Mouse (Mus musculus): Measurements from ENCODE around the gene Clrn3.

GRCm38 (mm10) chr7:135465293-135465692 is 63.2 kb downstream of the Clrn3 start:
- TF ChIP-seq CTCF (IDR thresholded peaks at IDR 0.05; ENCODE audit: borderline replicate concordance, extremely low read depth, insufficient read depth, insufficient read length) (no peak), POLR2A (IDR thresholded peaks at IDR 0.05; ENCODE audit: borderline replicate concordance, extremely low read depth, insufficient read depth, insufficient read length, poor library complexity, severe bottlenecking) (no peak)

Data from brain, embryonic 14.5 days (tissue).